Mouse (Mus musculus) thymus, adult 2 months (tissue): ENCODE measurements around the gene Vmn1r231. TPM values are rescaled to one million over a fixed set of nuclear protein-coding genes. Genes with fewer than 3 reads are reported as not detected.

ENCODE experiments used
- DNase-seq: peaks from one replicate; pipeline ENCODE4 v3.0.0; 2021
- H3K27ac ChIP-seq: fragments of 200-500 bp; 2 replicates; pipeline ENCODE4 v1.5.1; 2012; ENCODE audit warnings: low read length, control low read depth; ENCODE audit not compliant: control insufficient read depth, insufficient read depth
- H3K27me3 ChIP-seq: fragments of 200-500 bp; 2 replicates; pipeline ENCODE4 v1.6.1; 2012; ENCODE audit warnings: mild to moderate bottlenecking, low read length, moderate library complexity, mixed read lengths; ENCODE audit not compliant: control insufficient read depth, insufficient read depth
- H3K36me3 ChIP-seq: fragments of 200-500 bp; 2 replicates; pipeline ENCODE4 v1.6.1; 2012; ENCODE audit warnings: mild to moderate bottlenecking, low read length, moderate library complexity; ENCODE audit not compliant: control insufficient read depth, insufficient read depth
- H3K4me1 ChIP-seq: fragments of 200-500 bp; replicated peaks from 2 replicates; pipeline ENCODE4 v1.6.1; 2012; ENCODE audit warnings: low read length; ENCODE audit not compliant: control insufficient read depth, insufficient read depth
- H3K4me3 ChIP-seq: fragments of 200-500 bp; 2 replicates; pipeline ENCODE4 v1.5.1; 2012; ENCODE audit warnings: mild to moderate bottlenecking, low read length, control low read depth, moderate library complexity; ENCODE audit not compliant: control insufficient read depth, insufficient read depth
- CTCF ChIP-seq: fragments of 200-500 bp; IDR thresholded peaks from 2 replicates; pipeline ENCODE4 v1.5.1; 2012; ENCODE audit warnings: mild to moderate bottlenecking, control low read depth, low read length, moderate library complexity, borderline replicate concordance; ENCODE audit not compliant: control insufficient read depth, poor library complexity, insufficient read depth; ENCODE audit errors: extremely low read depth
- POLR2A ChIP-seq: fragments of 200-500 bp; IDR thresholded peaks from 2 replicates; pipeline ENCODE4 v1.6.1; 2012; ENCODE audit warnings: mild to moderate bottlenecking, low read length, control low read depth, moderate library complexity; ENCODE audit not compliant: control insufficient read depth, poor library complexity, insufficient read depth; ENCODE audit errors: extremely low read depth
- WGBS: fragments of 180-500 bp; shearing (Covaris S2); methylation state at CpG from one replicate; pipeline ENCODE4 v1.1.7; 2018; 5-methylcytosine and 5-hydroxymethylcytosine counted together
- polyA plus RNA-seq: library from polyadenylated mRNA; depleted of rRNA; stranded (reverse); fragments of >200 nt; gene quantifications from 2 replicates; pipeline ENCODE4 v1.2.3, GENCODE M21; 2012; rRNA removed

The Vmn1r231 gene
- polyA plus RNA-seq, 1 experiment, result not detected

GRCm38 (mm10) chr17:20840144-20840543, 64.7 kb downstream of the Vmn1r231 start, which contains the start of gene Vmn1r230:
Gene Vmn1r230, plus strand, starts transcription at chr17:20840444.
- 4% methylated on average over 1 of the region's 1 CpGs for WGBS
- no peak within 1 kb of the TSS for H3K4me3 ChIP-seq
- no peak for DNase-seq
- no peaks in the 10 kb centered on the region for H3K4me1 ChIP-seq
- H3K36me3 ChIP-seq, result no peaks in the 10 kb centered on the region
- H3K27me3 ChIP-seq, result no peaks in the 10 kb centered on the region
- TF ChIP-seq POLR2A (no peak), CTCF (no peak)
- H3K27ac ChIP-seq, result no peak within 1 kb of the TSS

Other genes with a start within 250 kb of the Vmn1r231 start
- gene Vmn1r226, start 222.2 kb downstream of the Vmn1r231 start, polyA plus RNA-seq, result not detected in 2 replicates
- not detected in 2 replicates for gene Vmn1r227, start 175.2 kb downstream of the Vmn1r231 start, polyA plus RNA-seq
- gene Vmn1r228, start 118.9 kb downstream of the Vmn1r231 start, polyA plus RNA-seq, result not detected in 2 replicates
- not detected in 2 replicates for gene Vmn1r229, start 93.5 kb downstream of the Vmn1r231 start, polyA plus RNA-seq
- not detected in 2 replicates for gene Vmn1r230, start 64.6 kb downstream of the Vmn1r231 start, polyA plus RNA-seq
- gene Vmn1r232, start 14.6 kb upstream of the Vmn1r231 start, polyA plus RNA-seq, result not detected in 2 replicates
- gene Ppp2r1a, start 40.2 kb upstream of the Vmn1r231 start, polyA plus RNA-seq, result 224 and 227 TPM in 2 replicates
- gene Vmn1r233, start 91.4 kb upstream of the Vmn1r231 start, polyA plus RNA-seq, result not detected in 2 replicates
- 4.4 and 4.5 TPM in 2 replicates for gene Zfp160, start 103.8 kb upstream of the Vmn1r231 start, polyA plus RNA-seq